Mouse (Mus musculus): ENCODE data around the gene Kif26a. TPM values are rescaled to one million over a fixed set of nuclear protein-coding genes. Genes with fewer than 3 reads are reported as not detected.
A peak's percentile ranks its signal among the peaks of the same experiment; 100 is the strongest.

Gene Kif26a
- 10 to 100 TPM; 11.4 to 19.1 (median 14.7) TPM for total RNA-seq (2022)

DNA sequence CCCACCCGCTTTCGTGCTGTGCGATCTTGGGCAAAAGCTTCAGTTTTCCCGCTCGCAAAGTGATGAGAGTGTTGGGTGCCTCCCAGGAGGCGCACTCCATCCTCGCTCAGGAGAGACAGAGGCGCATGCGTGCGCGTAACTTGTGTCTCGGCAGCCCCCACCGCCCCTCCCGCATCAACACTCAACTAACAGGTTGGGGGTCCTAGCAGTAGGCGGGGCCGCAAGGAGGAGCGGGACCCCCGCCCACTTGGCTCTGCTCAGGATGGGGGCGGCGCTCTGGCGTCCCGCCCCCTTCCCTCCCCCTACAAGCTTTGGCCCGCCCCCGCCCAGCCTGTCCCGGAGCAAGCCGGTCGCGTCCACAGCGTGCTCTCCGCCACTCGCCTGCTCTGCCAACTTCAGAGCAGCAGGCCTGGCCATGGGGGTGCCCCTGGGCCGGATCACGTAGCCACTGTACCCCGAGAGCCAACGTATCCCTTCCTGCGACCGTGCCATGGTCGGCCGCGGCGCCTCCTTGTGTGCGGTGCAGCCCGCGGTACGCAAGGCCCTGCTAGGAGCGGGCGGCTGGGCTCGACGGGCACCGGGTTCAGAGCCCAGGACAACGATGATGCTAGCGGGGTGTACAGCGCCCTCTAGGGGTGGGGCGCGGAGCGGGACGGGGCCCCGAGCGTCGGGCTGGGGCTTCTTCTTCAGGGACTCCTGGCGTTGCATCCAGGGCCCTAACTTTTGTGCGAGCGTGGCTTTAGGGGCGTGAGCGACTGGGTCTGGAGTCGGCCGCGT, at the start of gene Kif26a:
Kif26a (plus strand) TSS at position 334 of the 777 bp plus-strand sequence.
- no peak for DNase-seq

DNA sequence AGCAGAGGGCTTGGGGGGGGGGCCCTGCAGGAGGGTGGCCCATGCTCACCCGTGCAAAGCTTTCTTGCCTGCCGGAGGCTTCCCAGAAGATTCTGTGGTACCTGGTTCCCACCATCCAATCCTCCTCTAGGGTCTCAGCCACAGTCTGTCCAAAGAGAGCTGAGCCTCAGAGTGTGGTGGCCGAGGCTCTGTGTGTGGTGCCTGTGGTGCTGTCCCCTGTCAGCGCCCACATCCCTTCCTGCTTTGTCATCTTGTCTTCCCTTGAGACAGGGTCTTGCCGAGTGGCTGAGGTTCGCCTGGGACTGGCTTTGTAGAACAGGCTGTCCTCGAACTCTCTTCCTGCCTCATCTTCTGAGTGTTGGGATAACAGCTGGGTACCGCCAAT, 49.3 kb upstream of the Kif26a start:
- DNase-seq, result no peak

DNA sequence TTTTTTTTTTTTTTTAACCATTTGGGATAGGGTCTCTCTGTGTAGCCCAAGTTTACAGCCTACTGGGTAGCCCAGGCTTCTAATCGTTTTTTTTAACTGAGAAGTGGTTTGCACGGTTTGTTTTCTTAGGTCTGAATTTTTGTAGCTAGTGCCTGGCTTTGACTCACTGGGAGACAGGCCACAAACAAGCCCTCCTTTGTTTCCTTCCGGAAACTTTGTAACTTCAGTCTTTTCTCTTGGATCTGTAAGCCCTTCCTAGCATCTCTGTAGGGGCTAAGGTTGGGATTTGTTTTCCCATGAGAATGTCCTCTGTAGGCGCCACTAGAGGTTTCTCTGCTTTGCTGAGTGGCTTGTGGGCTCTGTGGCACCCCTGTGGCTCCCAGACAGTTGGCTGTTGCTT, 45.9 kb upstream of the Kif26a start:
- no peak for DNase-seq

DNA sequence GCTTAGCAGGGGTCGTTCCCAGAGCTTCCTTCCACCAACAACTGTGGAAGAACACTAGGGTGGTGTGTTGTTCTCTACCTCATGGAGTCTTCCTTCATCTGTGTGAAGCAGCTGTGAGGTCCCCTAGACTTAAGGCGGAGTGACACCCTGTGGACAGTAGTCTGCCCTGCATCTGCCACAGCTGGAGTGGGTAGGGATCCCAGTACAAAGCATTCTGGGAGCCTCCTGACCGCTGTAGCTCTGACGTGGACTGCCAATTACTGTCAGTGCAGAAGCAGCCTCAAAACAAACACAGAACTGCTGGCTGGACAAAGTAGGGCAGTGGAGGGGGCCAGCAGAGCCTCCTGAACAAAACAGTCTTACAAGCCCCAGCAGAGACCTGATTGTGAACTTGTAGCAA, 45.0 kb upstream of the Kif26a start:
- no peak for DNase-seq

DNA sequence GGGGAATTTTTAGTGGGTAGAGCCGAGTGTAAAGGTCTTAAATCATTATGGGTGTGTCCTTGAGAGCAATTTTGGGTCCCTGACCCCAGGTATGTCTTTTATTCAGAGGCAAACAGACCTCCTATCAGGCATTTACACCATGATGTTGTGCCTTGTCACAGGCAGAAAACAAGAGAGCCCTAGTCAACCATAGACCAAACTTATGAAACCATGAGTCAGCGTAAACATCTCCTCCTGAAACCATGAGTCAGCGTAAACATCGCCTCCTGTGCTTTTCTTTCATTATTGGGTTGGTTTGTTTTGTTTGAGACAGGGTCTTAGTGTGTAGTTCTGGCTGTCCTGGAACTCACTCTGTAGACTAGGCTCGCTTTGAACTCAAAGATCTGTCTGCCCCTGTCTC, 42.8 kb upstream of the Kif26a start:
- DNase-seq, result no peak

DNA sequence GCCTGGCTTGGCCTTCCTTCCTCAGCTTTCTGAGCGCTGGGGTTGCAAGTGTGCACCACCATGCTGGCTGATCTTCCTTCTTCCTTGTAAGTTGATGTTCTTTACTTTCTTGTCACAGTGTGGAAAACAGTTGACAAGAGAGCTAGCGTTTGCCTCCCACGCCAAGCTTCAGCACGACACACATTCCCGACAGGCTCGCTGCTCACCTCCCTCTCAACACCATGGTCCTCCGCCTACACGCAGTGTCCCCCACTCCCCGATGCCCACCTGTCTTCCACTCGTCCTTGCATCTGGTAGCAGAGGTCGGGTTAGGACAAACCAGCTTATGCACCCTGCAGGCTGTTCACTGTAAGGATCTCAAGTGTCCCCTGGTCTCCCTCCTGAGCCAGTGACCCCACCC, 41.1 kb upstream of the Kif26a start:
- no peak for DNase-seq

DNA sequence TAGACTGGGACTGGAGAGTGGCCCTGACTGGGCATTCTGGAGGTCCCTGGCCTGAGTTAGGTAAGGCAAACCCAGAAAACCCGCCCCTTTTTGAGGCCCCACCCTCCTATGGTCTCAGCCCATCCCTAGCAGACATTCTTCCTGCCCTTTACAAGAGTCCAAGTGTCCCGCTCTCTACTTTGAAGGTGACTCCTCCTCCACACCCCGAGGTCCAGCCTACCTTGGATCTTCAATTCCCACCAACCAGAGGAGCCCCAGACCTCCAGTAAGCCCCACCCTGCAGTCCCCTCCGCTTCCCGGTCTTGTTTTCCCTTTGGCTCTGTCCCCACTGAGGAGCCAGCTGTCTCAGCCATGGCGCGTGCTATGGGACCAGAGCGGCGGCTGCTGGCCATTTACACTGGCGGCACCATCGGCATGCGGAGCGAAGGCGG, 39.5 kb upstream of the Kif26a start, which contains the start of gene Aspg:
Aspg (plus strand) TSS at position 139 of the 431 bp plus-strand sequence.
- no peak for DNase-seq

DNA sequence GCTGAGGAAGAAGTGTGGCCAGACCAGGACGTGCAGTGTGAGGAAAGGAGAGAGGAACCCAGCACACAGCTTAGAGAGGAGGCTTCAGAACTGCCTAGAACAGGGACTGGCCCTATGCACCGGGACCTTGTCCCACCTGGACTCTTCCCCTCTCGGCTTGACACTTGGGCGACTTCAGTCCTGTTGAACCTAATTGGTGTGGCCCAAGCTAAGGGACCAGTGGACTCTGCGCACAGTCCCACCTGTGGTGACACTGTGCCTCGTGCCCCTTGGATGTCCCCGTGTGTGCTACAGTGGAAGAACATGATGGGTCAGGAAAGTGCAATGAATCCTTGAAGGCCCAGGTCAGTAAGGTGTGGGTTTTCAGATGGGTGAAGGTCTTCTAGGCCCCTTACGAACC, 38.3 kb upstream of the Kif26a start:
- no peak for DNase-seq

DNA sequence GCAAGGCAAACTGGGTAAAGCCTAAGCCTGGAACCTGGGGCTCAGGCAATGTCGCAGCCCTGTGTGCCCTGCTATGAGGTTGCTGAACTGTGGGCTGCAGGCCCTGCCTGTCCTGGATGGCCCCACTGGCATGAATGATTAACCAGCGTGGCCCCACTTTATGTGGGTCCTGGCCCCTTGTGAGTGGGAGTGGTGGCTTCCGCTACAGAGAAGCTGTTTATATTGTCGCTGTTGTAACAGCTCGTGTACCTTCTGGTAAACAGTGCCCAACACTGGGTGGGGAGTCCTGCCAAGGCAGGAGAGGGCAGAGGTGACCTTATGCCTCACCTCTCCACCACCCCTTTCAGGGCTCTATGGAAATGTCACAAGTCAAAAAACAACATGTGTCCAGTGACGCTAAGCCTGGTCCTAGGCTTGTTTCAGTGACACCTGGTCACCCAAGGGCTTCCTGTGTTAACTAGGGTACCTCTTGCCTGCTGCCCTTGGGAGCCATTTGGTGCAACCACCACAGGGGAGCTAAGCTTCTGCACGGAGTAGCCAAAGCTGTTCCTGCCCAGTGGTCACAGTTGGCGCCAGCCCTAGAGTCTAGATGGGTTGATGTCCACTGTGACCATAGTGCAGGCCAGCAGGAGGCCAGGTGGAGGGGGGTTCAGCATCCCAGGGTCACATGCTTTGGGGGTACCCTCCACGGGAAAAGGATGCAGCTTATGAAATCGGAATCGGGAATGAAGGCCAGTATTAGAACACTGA, 37.1 kb upstream of the Kif26a start:
- no peak for DNase-seq

DNA sequence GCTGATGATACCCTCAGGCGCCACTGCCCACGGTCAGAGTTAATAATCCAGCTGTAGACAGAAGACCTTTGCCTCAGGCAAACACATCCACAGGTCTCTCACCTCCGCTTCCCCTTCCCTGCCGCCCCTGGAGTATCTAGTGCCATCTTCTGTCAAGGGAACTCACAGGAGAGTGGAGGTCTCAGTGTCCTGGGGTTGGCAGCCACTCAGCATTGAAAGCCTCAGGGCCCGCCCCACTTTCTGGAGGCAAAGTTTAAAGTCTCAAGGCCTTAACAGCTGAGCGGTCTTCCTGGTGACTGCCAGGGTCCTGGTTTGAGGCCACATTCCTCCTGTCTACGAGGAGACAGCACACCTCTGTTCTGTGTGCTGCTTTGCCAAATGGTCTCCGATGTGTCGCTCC, 36.3 kb upstream of the Kif26a start:
- no peak for DNase-seq

DNA sequence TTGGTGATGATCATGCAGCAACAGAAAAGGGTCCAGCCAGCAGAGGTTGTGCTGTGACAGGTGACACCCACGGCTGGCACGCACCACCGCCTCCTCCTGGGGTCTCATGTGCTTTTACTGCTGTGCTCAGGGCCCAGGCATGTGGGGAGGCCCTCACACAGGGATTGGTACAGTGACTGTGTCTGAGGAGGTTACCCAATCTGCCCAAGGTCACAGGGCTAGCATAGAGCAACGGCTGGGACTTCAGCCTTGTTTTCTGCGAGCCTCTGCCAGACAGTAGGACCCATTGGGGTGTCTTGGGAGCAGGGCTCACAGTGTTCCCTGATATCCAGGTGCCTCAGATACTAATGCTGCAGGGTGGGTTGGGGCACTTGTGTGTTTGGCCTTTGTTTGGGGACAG, 34.7 kb upstream of the Kif26a start:
- DNase-seq, result peak; percentile 67

DNA sequence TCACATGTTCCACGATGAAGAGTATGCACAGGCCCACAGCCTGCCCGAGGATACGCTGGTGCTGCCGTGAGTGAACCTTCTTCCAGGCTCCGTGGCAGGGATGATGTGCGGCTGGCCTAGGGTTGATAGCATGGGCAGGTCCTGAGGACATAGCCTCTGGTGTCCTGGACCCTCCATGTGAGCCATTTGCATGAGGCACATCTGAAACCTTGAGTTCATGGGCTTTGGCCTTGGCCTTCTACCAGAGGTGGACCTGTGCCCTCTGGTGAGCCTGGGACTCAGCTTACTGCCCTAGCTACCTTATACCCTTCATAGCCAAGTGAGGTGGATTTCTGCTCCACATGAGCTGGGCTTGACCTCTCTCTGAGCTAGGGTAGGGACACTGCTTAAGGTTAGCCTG, 33.8 kb upstream of the Kif26a start:
- DNase-seq, result no peak

DNA sequence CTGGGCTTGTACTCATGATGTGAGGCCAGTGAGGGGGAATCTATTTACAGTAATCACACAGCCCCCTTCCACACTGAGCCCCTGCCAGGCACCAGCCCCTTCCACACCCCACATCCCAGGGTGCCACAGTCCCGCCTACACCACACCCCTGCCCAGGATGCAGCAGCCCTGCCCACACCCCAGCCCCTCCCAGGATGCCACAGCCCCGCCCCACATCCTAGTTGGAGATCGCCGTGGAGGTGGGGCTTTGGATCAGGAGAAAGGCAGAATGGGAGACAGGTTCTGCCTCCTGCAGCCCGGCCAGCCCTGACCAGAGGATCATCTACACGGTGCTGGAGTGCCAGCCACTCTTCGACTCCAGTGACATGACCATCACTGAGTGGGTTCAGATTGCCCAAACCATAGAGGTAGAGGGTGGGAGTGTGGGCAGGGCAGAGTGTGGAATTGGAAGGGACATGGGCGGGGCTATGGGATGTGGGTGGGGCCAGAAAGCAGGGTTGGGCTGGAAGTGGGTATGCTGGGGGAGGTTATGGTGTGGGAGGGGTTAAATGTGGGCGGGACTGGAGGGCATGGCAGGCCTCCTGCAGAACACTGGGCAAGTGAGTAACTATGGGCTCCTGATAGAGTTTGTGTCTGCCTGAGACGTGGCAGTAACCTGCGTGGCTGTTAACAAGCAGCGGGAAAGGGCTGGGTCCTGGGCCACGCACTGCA, 33.2 kb upstream of the Kif26a start:
- DNase-seq, result no peak

DNA sequence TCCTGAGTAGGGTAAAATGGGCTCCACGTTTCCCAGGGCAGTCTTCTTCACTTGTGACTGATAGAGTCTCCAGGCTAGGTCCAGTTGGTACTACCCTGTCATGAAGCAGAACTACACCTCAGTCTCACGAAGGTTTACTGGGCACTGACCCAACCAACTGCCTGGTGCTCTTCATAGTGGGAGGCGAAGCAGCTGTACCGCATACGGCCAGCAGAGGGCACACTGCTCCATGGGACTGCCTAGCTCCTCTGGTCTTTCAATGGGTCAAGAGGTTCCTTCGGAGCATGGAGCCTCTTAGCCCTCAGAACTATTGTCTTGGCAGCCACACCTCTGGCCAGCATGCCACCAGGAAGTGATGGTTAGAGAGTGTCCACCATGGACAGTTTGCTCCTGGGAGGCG, 32.3 kb upstream of the Kif26a start:
- DNase-seq, result peak; percentile 78

DNA sequence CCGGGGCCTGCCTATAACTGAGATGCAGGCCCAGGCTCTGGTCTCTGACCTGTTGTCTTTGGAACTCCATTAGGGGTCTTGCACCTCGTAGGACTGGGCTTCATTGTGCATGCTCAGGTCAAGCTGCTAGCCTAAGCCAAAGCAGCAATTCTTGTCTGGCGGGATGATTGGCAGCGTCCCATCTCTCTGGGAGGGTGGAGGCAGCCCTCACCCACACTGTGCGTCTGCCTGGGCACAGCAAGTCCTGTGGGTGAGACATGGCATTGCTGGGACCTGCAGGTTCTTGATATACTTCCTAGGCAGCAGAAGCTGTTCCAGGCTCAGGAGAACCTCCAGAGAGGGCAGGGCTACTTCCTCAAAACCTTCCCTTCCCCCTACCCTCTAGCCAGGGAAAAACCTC, 29.0 kb upstream of the Kif26a start:
- no peak for DNase-seq

DNA sequence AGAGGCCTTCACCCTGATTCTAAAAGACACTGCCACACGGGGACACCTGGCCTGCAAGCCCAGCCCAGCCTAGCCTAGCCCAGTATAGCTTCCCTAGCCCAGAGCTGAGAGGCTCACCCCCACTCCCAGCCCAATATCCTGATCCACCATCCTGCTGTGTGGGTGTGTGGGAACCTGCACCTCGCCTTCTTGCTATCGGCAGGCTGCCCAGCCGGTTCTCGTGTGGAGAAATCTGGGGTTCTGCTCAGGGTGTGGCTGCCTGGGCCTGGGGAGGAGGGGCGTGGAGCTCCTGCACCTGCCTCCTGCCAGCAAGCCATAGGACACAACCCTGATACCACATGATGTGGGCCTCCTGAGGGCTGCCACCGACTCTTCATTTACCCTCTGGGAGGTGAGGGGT, 28.4 kb upstream of the Kif26a start:
- no peak for DNase-seq

DNA sequence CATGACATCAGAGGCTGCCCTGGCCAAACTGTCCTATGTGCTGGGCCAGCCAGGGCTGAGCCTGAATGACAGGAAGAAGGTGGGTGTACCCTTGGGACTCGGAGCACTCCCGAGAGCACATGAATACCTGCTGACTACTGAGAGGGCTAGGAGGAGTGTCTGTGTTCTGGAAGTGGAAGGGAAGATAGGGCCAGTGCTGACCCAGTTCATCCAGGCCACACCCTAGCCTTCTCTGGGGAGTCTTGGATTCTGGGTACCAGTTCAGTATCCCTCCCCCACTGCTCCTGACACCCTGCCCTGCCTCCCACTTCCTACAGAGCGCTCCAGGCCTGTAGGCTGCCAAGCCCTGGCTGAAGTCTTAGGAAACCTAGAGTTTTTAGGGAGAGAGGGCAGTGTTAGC, 24.8 kb upstream of the Kif26a start:
- DNase-seq, result no peak

DNA sequence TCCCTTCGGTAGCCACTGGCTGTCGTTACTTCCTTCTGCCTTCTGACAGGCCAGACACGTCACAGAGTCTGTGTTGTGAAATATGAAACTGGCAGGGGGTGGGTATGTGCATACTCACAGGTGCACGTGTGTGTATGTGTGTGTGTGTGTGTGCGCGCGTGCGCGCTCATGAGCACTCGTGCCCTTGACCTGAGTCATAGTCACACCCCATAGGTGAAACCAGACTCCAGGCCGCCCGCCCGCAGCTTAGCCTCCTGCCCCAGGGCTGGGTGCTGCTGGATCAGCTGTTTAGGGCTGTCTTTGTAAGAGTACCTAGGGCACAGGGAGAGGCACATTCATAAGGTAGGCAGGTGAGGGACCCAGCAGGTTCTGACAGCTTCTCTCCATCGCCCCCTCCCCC, 20.1 kb upstream of the Kif26a start:
- DNase-seq, result no peak

DNA sequence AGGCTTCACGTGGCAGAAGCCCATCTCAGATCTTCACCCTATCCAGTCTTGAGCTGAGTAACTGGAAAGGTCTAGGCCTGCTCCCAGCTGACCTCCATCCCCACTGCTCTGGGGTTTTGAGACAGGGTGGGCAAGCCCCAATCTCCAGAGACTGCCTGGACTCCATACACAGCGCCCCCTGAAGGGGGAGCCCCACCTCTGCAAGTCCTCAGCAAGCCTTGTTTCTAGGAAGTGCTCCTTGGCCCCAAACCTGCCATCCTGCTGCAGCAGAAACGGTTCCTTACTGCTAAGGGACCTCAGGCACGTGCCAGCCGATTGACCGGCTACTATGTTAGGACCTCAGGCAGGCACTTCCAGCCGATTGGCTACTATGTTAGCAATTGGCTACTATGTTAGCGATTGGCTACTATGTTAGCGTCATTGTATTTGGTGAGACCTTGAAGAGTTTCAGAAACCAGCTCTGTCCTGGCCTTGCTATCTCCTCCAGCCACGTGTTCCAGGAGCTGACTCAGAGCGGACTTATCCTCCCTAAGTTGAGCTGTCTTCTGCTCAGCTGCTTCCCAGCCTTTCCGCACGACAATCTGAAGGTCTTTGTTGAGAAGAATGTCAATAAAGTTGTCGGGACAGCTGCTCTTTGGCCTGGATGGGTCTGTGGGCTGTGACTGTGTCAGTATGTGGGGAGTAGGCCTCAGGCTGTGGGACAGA, 18.9 kb upstream of the Kif26a start:
- DNase-seq, result peak; percentile 75

DNA sequence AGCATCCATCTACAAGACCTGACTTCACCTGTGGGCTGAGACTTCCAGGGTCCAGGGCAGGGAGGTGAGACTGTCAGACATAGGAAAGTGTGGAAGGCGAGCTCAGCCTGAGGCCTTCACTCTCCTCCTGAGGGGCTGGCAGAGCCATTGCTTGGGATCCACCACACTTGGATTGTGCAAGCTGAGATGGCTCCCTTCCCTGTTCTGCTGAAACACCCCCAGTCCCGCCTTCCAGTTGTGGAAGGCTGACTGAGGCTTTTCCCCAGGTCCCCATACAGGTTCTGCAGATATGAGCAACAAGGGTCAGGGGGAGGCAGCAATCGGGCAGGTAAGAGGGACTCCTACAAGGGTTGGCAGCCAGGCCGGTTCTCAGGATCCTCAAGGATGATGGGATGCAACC, 17.5 kb upstream of the Kif26a start:
- no peak for DNase-seq

DNA sequence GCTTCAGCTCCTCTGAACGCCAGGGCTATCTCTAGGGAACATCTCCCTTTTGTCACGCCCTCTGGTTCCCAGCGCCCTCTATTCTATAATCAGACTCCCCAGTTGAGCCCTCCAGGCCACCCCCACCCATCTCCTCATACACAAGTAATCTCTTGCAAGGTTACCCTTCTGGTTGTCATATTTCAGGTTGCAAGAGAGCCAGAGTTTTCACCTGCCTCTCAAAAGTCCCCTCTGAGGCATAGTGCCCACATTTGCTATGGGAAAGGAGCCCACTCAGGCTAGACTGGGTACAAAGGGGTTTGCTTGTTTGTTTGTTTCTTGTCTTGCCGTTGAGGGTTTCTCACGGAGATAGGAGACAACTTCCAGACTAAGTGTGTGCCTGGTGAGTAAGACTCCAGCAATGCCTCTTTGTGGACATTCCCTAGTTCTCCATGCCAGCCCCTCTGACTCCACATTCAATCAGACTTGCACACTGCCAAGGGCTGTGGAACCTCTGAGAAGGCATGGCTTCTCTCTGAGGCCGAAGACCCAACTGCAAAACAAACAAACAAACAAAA, 16.6 kb upstream of the Kif26a start:
- DNase-seq, result no peak

DNA sequence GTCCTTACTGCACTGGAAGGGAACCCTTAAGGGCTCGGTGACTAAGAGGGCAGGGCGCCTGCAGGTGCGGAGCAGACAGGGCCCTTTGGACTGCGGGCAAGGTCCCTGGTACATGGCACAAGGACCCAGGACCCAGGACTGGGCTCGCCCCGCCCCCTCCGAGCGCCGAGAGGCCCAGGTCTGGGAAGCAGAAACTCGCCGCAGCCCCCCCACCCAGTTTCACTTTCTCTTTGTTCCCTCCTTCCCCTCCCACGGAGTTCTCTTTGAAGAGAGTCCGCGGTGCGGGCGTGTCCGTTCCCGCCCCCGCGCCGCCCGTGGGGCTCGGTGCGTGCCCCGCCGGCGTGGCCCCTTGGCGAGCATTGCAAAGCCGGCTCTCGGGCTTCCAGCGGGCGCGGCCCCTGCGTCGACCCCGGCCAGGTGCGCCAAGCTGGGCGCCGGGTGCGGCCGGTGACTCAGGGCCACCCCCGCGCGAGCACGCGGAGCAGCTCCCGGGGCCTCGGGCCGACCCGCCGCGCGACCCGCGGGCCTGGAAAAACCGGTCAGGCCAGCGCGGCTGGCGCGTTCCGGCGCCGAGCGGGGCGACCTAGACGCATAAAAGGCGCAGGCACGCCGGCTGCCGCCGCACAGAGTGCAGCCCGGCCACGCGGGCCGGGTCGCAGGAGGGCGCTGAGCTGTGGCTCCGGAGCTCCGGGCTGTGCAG, 15.7 kb upstream of the Kif26a start:
- DNase-seq, result no peak
